Mouse (Mus musculus): ENCODE results near the gene Smarcc1. TPM values are rescaled to one million over a fixed set of nuclear protein-coding genes. Genes with fewer than 3 reads are reported as not detected.

Smarcc1 gene
- total RNA-seq, 2 experiments from 2014 or later: 67.0 to 72.3 TPM

DNA sequence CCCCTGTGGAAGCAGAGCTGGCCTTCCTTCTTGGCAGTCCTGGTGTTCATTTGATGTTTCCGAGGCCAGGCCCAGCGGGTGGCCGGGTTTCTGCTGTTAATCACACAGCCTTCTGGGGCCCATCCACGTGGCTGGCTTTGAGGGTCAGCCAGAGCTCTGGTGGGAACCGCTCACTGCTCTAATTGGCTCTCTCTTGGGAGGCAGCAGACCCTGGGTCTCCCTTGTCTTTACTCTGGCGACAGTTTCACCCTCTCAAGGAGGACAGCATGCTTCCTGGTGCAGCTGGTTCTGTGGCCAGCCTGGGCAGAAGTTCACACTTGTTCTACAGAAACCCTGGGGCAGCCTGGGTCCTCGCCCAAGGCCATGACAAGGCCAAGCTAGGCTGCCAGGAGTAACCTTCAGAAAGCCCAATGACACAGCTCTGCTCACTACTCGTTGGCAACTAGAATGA lies 159.9 kb downstream of the Smarcc1 start:
- DNase-seq (ENCODE audit: low spot score in 2 of 2): peak; percentile 64 to 77

DNA sequence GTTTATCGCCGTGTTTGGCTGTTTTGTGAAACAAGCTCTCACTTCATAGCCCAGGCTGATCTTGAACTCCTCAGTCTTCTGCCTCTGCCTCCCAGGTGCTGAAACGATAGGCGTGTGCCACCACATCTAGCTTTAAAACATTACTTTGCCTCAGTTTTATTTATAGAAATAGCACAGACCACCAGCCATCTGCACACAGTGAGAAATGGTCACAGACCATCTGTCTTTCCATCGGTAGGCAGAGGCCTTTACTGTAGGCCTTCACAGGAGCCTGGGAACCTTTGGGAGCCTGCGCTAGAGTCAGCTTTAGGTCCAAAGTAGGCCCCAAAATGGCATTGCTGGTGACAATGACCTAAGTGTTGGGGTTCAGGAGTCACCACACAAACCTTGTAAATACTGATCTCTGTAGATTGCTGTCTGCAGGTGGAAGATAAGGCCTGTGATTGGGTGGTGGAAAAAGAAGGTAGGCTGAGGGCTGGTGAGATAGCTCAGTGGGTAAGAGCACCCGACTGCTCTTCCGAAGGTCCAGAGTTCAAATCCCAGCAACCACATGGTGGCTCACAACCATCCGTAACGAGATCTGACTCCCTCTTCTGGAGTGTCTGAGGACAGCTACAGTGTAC lies 166.7 kb downstream of the Smarcc1 start:
- DNase-seq (ENCODE audit: low spot score in 2 of 2): no peak

DNA sequence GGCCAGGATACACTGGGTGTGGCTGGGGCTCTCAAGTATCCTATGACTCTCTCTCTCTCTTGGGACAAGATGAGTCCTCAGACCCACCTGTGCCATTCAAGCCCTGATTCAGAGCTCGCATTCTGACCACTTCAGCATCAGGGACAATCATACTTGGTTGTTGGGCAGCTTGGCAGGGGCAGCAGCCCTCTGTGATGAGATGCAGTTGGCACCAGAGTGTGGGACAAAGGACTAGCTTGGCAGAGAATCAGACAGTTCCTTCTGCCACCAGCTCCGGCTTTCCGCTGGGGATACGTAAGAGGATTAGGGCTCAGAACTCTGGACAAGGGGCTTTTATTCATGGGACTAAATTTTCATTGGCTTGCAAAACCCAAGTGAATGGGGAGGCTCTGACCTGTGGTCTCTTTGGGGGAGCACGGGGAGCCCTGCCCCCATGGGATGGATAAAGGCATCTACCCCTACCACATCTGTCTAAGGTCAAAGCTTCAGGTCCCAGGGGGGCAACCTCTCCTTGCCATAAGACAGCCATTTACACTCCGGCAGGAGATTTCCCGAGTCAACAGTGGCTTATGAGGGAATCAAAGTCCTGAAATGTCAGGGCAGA lies 169.9 kb downstream of the Smarcc1 start:
- DNase-seq (ENCODE audit: low spot score in 2 of 2): peak; percentile 55 to 64

Small RNA genes within 50 kb of the gene (microRNA-seq; reads per million reads assigned to microRNA genes)
- 88.9 to 172 reads per million in 2 experiments for gene Mir6236

Other genes with a start within 250 kb of the Smarcc1 start
- 1 to 10 TPM; 7.4 to 8.1 TPM for gene Cdc25a, start 242.1 kb upstream of the Smarcc1 start, total RNA-seq (2021)
- gene Map4, start 186.2 kb upstream of the Smarcc1 start, total RNA-seq (2021): 100 to 1,000 TPM; 616 to 624 TPM
- gene Dhx30, start 122 bp downstream of the Smarcc1 start, total RNA-seq (2021): 100 to 1,000 TPM; 145 to 152 TPM
- 100 to 1,000 TPM; 410 to 459 TPM for gene Cspg5, start 126.1 kb downstream of the Smarcc1 start, total RNA-seq (2021)
- 10 to 100 TPM; 11.9 to 14.1 TPM for gene Elp6, start 187.5 kb downstream of the Smarcc1 start, total RNA-seq (2021)
- gene Scap, start 215.6 kb downstream of the Smarcc1 start, total RNA-seq (2021): 100 to 1,000 TPM in 1 of 2 experiments, 10 to 100 TPM in 1; 89.2 to 104 TPM

Data from layer of hippocampus, postnatal 10 days (tissue).